Mouse (Mus musculus): ENCODE measurements at regions not wholly inside any gene's neighbourhood (a gene's known extent, or its start where the extent isn't known, plus 50 kb on each side); places are given as distances from the start of the nearest gene placed in this dataset.

- TF ChIP-seq POLR2A (IDR thresholded peaks at IDR 0.05; ENCODE audit: borderline replicate concordance, low read depth, low read length) (no peak), CTCF (IDR thresholded peaks at IDR 0.05; ENCODE audit: low read depth, low read length) (no peak)
Measured at GRCm38 (mm10) chr12:12812873-12813272, 128.8 kb downstream of the Mycn start.
